Mouse (Mus musculus) brain, adult 2 months (tissue): ENCODE measurements around the gene Ndufb2.

Experiments
- DNase-seq: peaks from one replicate; pipeline ENCODE4 v3.0.0; 2011; ENCODE audit warnings: low read depth, low spot score

Ndufb2 gene

GRCm38 (mm10) chr6:39580558-39580957 is 11.8 kb upstream of the Ndufb2 start:
- no peak for DNase-seq

GRCm38 (mm10) chr6:39581087-39581784 is 11.1 kb upstream of the Ndufb2 start:
- no peak for DNase-seq

DNA sequence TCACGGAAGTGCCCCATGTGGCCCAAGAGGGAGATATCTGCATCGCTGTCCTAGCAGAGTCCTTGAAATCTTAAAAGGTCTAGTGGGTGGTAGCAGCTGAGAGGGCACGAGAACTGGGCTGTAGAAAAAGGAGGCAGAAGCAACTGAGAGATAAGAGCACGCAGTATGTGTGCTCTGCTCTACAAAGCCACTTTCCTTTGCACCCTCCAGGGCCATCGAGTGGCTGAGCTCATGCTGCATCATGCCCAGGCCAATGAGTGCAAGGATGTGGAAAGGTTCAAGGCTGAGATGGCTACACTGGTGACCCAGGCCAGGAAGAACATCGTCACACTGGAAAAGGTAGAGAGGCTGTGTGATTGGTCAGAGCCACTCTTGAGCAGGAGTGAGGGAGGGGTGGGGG is 6.9 kb upstream of the Ndufb2 start, which contains the start of gene Gm42420:
Gene Gm42420, plus strand, starts transcription at position 237 of the 400 bp plus-strand sequence.
- DNase-seq = no peak

DNA sequence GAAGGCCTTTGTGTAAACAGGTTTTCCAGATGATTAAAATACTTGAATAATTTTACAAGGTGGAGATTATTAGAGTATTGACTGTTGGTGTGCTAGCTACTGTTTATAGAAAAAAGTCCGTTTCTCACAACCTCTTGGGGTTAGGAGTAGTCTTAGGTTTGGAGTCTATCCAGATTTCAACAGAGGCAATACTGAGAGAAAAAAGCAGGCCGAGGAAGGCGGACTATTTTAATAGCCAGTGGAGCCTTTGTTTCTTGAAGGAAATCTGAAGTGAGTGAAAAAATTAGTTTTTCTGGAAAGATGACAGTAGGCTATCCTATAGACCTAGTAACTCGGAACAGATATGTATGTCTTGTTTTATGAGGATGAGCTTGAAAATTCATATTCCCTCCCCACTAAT is 893 bp upstream of the Ndufb2 start:
- no peak for DNase-seq

DNA sequence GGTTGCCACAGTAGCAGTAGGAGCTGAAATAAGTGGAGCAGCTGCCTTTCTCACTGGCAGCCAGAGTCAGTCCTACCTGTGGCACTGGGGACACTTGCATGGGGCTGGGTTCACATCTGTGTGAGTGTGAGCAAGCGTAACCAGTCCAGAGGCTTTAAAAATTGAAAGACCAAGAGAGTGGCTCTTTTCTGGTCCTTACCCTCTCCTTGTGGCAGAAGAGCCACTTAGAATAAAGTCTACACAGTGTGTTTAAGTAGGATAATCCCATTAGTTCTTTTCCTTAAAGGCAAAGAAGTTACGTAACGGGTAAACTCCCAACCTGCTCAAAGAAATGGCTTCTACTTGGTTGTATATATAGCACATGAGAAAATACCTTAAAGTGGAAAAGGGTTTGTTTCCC is 8.5 kb downstream of the Ndufb2 start:
- no peak for DNase-seq

DNA sequence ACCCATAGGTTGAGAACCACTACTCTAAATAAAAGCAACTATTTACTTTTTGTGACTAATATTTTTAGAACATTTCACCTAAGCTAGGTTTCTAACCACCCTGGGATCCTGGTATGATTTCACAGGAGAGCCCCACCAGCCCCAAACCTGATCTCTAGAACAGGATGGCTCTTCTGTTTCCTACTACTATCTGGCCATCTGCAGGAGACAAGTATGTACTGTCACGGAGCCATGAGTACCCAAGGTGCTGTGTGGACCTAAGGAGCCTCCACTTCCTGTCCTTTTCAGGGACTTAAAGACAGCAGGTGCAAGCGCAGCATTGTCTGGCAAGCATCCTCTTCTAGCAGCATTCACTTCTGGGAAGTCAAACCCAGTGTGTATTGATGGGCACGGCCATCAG is 9.5 kb downstream of the Ndufb2 start:
- peak; percentile 20 for DNase-seq

- peak; percentile 56 for DNase-seq
Measured at GRCm38 (mm10) chr6:39604565-39604964, 12.2 kb downstream of the Ndufb2 start.

- DNase-seq = no peak
Measured at GRCm38 (mm10) chr6:39606056-39606455, 13.7 kb downstream of the Ndufb2 start.

DNA sequence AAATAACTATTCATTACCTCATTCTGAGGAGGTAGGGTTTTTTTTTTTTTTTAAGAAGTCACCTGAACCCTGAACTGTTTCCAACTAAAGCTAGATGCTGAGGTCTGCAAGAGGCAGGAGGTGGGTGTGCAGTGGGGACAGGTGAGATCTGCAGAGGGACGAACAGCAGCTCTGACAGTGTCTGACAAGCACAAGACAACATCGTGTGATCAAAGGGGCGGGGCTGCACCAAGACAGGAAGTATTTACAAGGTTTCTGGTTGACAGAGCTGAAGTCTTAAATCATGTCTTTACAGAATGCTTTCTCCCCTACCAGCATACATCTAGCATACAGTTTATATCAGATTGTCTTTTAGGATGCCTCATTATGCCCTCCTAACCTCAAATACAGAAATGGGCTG is 14.5 kb downstream of the Ndufb2 start:
- no peak for DNase-seq

DNA sequence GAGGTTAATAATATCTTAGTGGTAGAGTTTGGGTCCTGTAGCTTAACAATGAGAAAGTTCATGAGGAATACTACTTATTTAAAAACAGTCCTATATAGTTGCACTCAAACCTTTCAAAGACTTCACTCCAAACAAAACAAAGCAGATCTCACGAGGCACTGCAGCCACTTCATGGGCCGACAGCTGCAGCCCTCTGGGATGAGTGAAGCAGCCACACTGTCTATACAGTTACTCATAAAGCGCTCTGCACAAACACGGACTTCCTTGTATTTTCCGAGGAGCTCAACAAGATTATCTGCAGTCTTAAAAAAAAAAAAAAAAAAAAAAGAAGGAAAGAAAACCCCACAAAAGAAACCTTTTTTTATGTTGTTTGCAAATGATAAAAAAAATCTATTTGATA is 15.0 kb downstream of the Ndufb2 start:
- no peak for DNase-seq

GRCm38 (mm10) chr6:39610207-39610606 is 17.8 kb downstream of the Ndufb2 start:
- peak; percentile 48 for DNase-seq

GRCm38 (mm10) chr6:39611296-39611695 is 18.9 kb downstream of the Ndufb2 start:
- DNase-seq = no peak
